Mouse (Mus musculus) megakaryocyte, embryonic 14.5 days (primary cell): Measurements from ENCODE around the gene Cct7.

Source experiments
- FLI1 ChIP-seq: IDR thresholded peaks from 2 replicates; pipeline ENCODE4 v1.6.1; 2012; ENCODE audit warnings: low read length, inconsistent platforms, mixed read lengths
- GATA1 ChIP-seq: IDR thresholded peaks from 3 replicates; pipeline ENCODE4 v1.6.1; 2012; ENCODE audit warnings: mixed read lengths, low read length, inconsistent platforms, borderline replicate concordance

DNA sequence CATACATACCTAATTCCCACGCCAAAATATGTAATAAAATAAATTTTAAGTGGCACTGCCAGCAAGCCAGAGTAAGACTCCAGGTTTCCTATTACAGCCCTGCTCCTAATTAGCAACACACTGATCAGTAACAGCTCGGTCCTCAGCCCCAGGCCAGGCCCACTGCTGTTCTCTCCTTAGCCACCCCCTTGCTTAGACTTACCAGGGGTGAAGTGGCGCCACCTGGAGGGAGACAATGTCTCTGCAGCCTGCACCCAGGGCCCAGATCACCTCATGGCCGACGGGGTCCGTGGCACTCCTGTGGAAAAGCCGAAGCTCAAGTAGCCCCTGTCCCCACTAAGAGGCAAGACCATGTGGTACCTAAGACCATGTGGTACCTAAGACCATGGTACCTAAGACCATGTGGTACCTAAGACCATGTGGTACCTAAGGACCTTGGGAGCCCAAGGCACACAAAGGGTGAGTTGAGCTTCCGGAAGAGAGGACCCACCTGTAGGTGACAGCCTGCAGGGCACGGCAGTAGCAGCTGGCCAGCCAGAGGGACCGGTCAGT lies 26.1 kb downstream of the Cct7 start:
- TF ChIP-seq GATA1 = no peak
- TF ChIP-seq FLI1 = no peak
